Mouse (Mus musculus): ENCODE measurements at regions not wholly inside any gene's neighbourhood (a gene's known extent, or its start where the extent isn't known, plus 50 kb on each side); places are given as distances from the start of the nearest gene placed in this dataset.

DNA sequence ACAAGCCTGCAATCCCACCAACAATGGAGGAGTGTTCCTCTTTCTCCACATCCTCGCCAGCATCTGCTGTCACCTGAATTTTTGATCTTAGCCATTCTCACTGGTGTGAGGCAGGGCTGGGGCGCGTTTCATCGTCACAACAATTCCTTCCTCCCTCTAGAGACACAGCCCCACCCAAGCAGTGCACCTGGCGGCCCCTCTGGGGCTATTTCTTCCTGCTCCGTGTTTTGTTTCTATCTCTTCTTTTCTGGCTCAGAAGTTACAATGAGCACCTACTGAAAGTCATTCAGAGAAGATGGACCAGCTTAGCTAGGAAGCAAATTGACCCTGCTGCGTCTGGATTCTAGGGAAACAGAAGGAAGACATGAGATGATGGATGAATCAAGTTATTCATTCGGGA lies 172.5 kb downstream of the Cand1 start:
- H3K27ac ChIP-seq (ENCODE audit: control insufficient read depth, low read depth, low read length) = no peak overlapping the region

DNA sequence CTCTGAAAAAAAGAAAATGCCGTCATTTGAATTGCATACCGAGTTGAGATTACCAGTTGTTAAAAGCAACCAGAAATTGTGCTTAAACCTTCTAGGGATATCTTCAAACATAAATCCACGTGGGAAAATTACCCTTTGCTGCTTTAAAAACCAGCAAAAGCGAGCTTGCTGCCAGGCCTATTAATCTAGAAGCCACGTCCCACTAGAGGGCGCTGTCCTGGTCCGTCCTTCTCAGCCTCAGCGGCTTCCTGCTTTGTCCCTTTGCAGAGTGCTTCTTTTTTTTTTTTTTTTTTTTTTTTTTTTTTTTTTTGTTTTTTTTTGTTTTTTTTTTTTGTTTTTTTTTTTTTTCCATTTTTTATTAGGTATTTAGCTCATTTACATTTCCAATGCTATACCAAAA lies 173.9 kb downstream of the Cand1 start:
- Histone ChIP-seq H3K9ac (ENCODE audit: control insufficient read depth, low read depth, low read length, poor library complexity, severe bottlenecking) (no peak overlapping the region), H3K4me3 (ENCODE audit: control insufficient read depth in 1 of 2, insufficient read depth in 1 of 2, low read depth in 2 of 2, low read length in 2 of 2) (peak overlapping the region in 1 of 2 experiments; percentile 29; a peak in 2 of 4 replicates), H3K27me3 (ENCODE audit: control insufficient read depth in 1 of 2, insufficient read depth in 2 of 2, low read length in 2 of 2) (no peaks in the 10 kb centered on the region), H3K4me1 (ENCODE audit: control insufficient read depth in 1 of 2, insufficient read depth in 2 of 2, low read length in 2 of 2) (peaks cover 0 to 47% of the 10 kb centered on the region in 2 experiments), H3K9me3 (replicated peaks; ENCODE audit: insufficient read depth, low read length) (no peaks in the 10 kb centered on the region), H3K27ac (ENCODE audit: control insufficient read depth, low read depth, low read length) (peak overlapping the region; percentile 41), H3K79me2 (ENCODE audit: control insufficient read depth, insufficient read depth, low read length, poor library complexity) (no peaks in the 10 kb centered on the region), H3K36me3 (ENCODE audit: control insufficient read depth in 1 of 2, insufficient read depth in 2 of 2, low read length in 2 of 2) (peaks cover 0 to 36% of the 10 kb centered on the region in 2 experiments; a peak in 2 of 4 replicates)
- peak; percentile 82 for DNase-seq (ENCODE audit: low read depth, low spot score)
- TF ChIP-seq SMC3 (IDR thresholded peaks at IDR 0.05; ENCODE audit: low read depth, low read length) (peak; percentile 35), CTCF (IDR thresholded peaks at IDR 0.05 in 2 of 3, conservative IDR thresholded peaks at IDR 0.05 in 1 of 3; ENCODE audit: control insufficient read depth in 1 of 3, insufficient read depth in 1 of 3, low read depth in 2 of 3, low read length in 3 of 3, poor library complexity in 1 of 3, severe bottlenecking in 1 of 3) (peak; percentile 57 to 79 (median 61)), USF2 (IDR thresholded peaks at IDR 0.05; ENCODE audit: borderline replicate concordance in 1 of 2, insufficient read depth in 1 of 2, low read depth in 1 of 2, low read length in 2 of 2) (no peak)

More for the DNA sequence above, 172.5 kb downstream of the Cand1 start:
- Histone ChIP-seq H3K9me3 (replicated peaks; ENCODE audit: insufficient read depth, low read length) (no peaks in the 10 kb centered on the region), H3K79me2 (ENCODE audit: control insufficient read depth, insufficient read depth, low read length, poor library complexity) (no peaks in the 10 kb centered on the region), H3K4me3 (ENCODE audit: control insufficient read depth in 1 of 2, insufficient read depth in 1 of 2, low read depth in 2 of 2, low read length in 2 of 2) (no peak overlapping the region), H3K36me3 (ENCODE audit: control insufficient read depth in 1 of 2, insufficient read depth in 2 of 2, low read length in 2 of 2) (peaks cover 0 to 29% of the 10 kb centered on the region in 2 experiments; a peak in 2 of 4 replicates), H3K9ac (ENCODE audit: control insufficient read depth, low read depth, low read length, poor library complexity, severe bottlenecking) (no peak overlapping the region), H3K27me3 (ENCODE audit: control insufficient read depth in 1 of 2, insufficient read depth in 2 of 2, low read length in 2 of 2) (no peaks in the 10 kb centered on the region), H3K4me1 (ENCODE audit: control insufficient read depth in 1 of 2, insufficient read depth in 2 of 2, low read length in 2 of 2) (peaks cover 0 to 34% of the 10 kb centered on the region in 2 experiments)
- no peak for TF ChIP-seq EP300 (IDR thresholded peaks at IDR 0.05; ENCODE audit: low read depth in 1 of 2, low read length in 2 of 2)
- DNase-seq (ENCODE audit: low read depth, low spot score) = no peak

DNA sequence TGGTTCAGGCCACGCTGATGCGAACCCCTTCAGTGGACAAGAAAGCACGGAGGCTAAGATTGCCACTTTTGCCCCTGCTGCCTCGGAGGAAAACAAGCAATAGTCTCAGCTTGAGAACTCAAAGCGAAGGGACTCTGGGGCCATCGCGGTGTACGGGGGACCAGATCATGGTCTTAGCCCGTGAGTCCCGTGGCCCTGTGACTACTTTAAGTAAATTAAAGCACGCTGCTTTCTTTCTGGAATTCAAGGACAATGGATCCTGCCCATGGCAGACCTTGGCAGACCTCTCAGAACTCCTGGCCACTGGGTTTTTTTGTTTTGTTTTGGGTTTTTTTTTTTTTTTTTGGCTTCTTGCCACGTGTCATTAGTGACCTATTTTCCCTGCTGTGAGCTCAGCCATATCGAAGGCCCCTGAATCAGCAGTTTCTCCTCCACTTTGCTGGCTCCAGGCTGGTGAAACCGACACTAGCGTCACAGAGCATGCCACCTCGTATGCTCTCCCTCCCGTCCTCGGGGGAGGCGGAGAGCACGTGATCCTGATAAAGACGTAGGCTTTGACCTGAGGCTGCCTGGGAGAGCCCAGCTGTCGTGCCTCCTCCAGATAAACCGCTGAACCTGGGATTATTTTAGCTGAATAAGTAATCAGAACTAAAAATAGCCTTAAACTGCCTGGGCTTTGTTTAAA lies 174.6 kb downstream of the Cand1 start:
- DNase-seq (ENCODE audit: low read depth, low spot score) = peak; percentile 84
- peaks cover 0 to 47% of the 10 kb centered on the region in 2 experiments for H3K4me1 ChIP-seq (ENCODE audit: control insufficient read depth in 1 of 2, insufficient read depth in 2 of 2, low read length in 2 of 2)
- peak overlapping the region; percentile 13 for H3K27ac ChIP-seq (ENCODE audit: control insufficient read depth, low read depth, low read length)
- no peaks in the 10 kb centered on the region for H3K79me2 ChIP-seq (ENCODE audit: control insufficient read depth, insufficient read depth, low read length, poor library complexity)
- peak overlapping the region in 1 of 2 experiments; percentile 3; a peak in 1 of 4 replicates for H3K4me3 ChIP-seq (ENCODE audit: control insufficient read depth in 1 of 2, insufficient read depth in 1 of 2, low read depth in 2 of 2, low read length in 2 of 2)
- 0 out of 2 replicates have a peak overlapping the region, but pooled peaks have one; percentile 9 for H3K9ac ChIP-seq (ENCODE audit: control insufficient read depth, low read depth, low read length, poor library complexity, severe bottlenecking)
- H3K27me3 ChIP-seq (ENCODE audit: control insufficient read depth in 1 of 2, insufficient read depth in 2 of 2, low read length in 2 of 2) = no peaks in the 10 kb centered on the region
- no peaks in the 10 kb centered on the region for H3K9me3 ChIP-seq (replicated peaks; ENCODE audit: insufficient read depth, low read length)
- peaks cover 0 to 36% of the 10 kb centered on the region in 2 experiments; a peak in 2 of 4 replicates for H3K36me3 ChIP-seq (ENCODE audit: control insufficient read depth in 1 of 2, insufficient read depth in 2 of 2, low read length in 2 of 2)
- peak; percentile 98 for TF ChIP-seq MEF2A (IDR thresholded peaks at IDR 0.05; ENCODE audit: extremely low read depth, insufficient replicate concordance, low read depth, low read length, poor library complexity, severe bottlenecking)
- TF ChIP-seq TCF12 (IDR thresholded peaks at IDR 0.05; ENCODE audit: low read depth, low read length) = peak; percentile 78
- TF ChIP-seq BHLHE40 (IDR thresholded peaks at IDR 0.05; ENCODE audit: borderline replicate concordance, low read depth, low read length) = peak; percentile 96
- TF ChIP-seq CHD2 (IDR thresholded peaks at IDR 0.05; ENCODE audit: low read length) = no peak
- no peak; the same call in 1 of the 2 replicates for TF ChIP-seq MAFK (IDR thresholded peaks at IDR 0.05; ENCODE audit: borderline replicate concordance, low read depth, low read length)
- TF ChIP-seq ZNF384 (IDR thresholded peaks at IDR 0.05; ENCODE audit: low read depth, low read length) = peak; percentile 79
- peak; percentile 73 for TF ChIP-seq MYC (IDR thresholded peaks at IDR 0.05; ENCODE audit: low read depth, low read length)
- no peak for TF ChIP-seq JUND (IDR thresholded peaks at IDR 0.05; ENCODE audit: low read depth, low read length)
- peak; percentile 64 for TF ChIP-seq MXI1 (IDR thresholded peaks at IDR 0.05; ENCODE audit: low read depth, low read length)
- TF ChIP-seq TBP (IDR thresholded peaks at IDR 0.05; ENCODE audit: low read depth, low read length) = no peak
- TF ChIP-seq POLR2A (IDR thresholded peaks at IDR 0.05; ENCODE audit: control insufficient read depth in 1 of 2, insufficient read depth in 1 of 2, low read depth in 1 of 2, low read length in 2 of 2, poor library complexity in 1 of 2) = no peak
- TF ChIP-seq HCFC1 (IDR thresholded peaks at IDR 0.05; ENCODE audit: low read depth, low read length) = 0 out of 2 replicates have a peak, but pooled peaks have one; percentile 36
- TF ChIP-seq ZKSCAN1 (IDR thresholded peaks at IDR 0.05; ENCODE audit: low read depth, low read length) = no peak
- TF ChIP-seq TAL1 (IDR thresholded peaks at IDR 0.05; ENCODE audit: low read length) = peak; percentile 63
- no peak for TF ChIP-seq MYB (IDR thresholded peaks at IDR 0.05; ENCODE audit: low read depth, low read length)
- peak; percentile 54 to 70; a peak in 3 of 4 replicates for TF ChIP-seq USF2 (IDR thresholded peaks at IDR 0.05; ENCODE audit: borderline replicate concordance in 1 of 2, insufficient read depth in 1 of 2, low read depth in 1 of 2, low read length in 2 of 2)
- TF ChIP-seq RAD21 (IDR thresholded peaks at IDR 0.05; ENCODE audit: low read depth, low read length) = no peak
- no peak for TF ChIP-seq NRF1 (IDR thresholded peaks at IDR 0.05; ENCODE audit: insufficient read depth, low read depth, low read length, poor library complexity, severe bottlenecking)
- peak; percentile 96 for TF ChIP-seq MAX (IDR thresholded peaks at IDR 0.05; ENCODE audit: low read length)
- TF ChIP-seq POLR2AphosphoS2 (IDR thresholded peaks at IDR 0.05; ENCODE audit: low read length) = no peak
- peak; percentile 94 for TF ChIP-seq USF1 (IDR thresholded peaks at IDR 0.05; ENCODE audit: low read depth, low read length)
